Mouse (Mus musculus) E14TG2a.4 (cell line): ENCODE results near the gene Abtb2.
"Not testable (repeated sequence)": the region's sequence is repeated elsewhere in the genome, so short reads cannot be mapped to it uniquely, and the experiment has no call there.

Experiments used
- H3K27me3 ChIP-seq: 2 replicates; pipeline ENCODE4 v1.6.1; 2014; ENCODE audit warnings: low read length, control low read depth; ENCODE audit not compliant: insufficient read depth
- H3K36me3 ChIP-seq: 2 replicates; pipeline ENCODE4 v1.6.1; 2014; ENCODE audit warnings: low read length, control low read depth; ENCODE audit not compliant: insufficient read depth
- H3K4me1 ChIP-seq: replicated peaks from 2 replicates; pipeline ENCODE4 v1.6.1; 2014; ENCODE audit warnings: low read depth, low read length, control low read depth
- H3K4me3 ChIP-seq: replicated peaks from 2 replicates; pipeline ENCODE4 v1.5.1; 2014; ENCODE audit warnings: mild to moderate bottlenecking, low read length
- H3K9me3 ChIP-seq: 2 replicates; pipeline ENCODE4 v1.6.1; 2014; ENCODE audit warnings: low read length, control low read depth
- CTCF ChIP-seq: conservative IDR thresholded peaks from 2 replicates; pipeline ENCODE4 v1.5.1; 2014; ENCODE audit warnings: low read length
- NANOG ChIP-seq: IDR thresholded peaks from 2 replicates; pipeline ENCODE4 v1.6.1; 2014; ENCODE audit warnings: borderline replicate concordance, low read length, mixed read lengths
- POU5F1 ChIP-seq: IDR thresholded peaks from 2 replicates; pipeline ENCODE4 v1.6.1; 2014; ENCODE audit warnings: low read length, borderline replicate concordance

Gene Abtb2

GRCm38 (mm10) chr2:103565732-103566422 lies at the start of gene Abtb2:
TSS of gene Abtb2 (plus strand) at chr2:103566310.
- Histone ChIP-seq H3K36me3 (no peaks in the 10 kb centered on the region), H3K4me1 (peaks cover 20% of the 10 kb centered on the region), H3K27me3 (peaks cover 77% of the 10 kb centered on the region), H3K4me3 (peak within 1 kb of the TSS; percentile 82), H3K9me3 (no peaks in the 10 kb centered on the region)
- TF ChIP-seq NANOG = no peak

GRCm38 (mm10) chr2:103516472-103516871 lies 49.6 kb upstream of the Abtb2 start:
- Histone ChIP-seq H3K9me3 (no peaks in the 10 kb centered on the region), H3K36me3 (no peaks in the 10 kb centered on the region), H3K27me3 (no peaks in the 10 kb centered on the region), H3K4me3 (no peak overlapping the region), H3K4me1 (no peaks in the 10 kb centered on the region)
- no peak for TF ChIP-seq CTCF
- TF ChIP-seq NANOG = no peak
- no peak for TF ChIP-seq POU5F1

- TF ChIP-seq POU5F1 (no peak), CTCF (no peak), NANOG (no peak)
Measured at GRCm38 (mm10) chr2:103525596-103525995, 40.5 kb upstream of the Abtb2 start.

GRCm38 (mm10) chr2:103547132-103547531 lies 19.0 kb upstream of the Abtb2 start:
- H3K27me3 ChIP-seq = no peaks in the 10 kb centered on the region
- peaks cover 19% of the 10 kb centered on the region for H3K9me3 ChIP-seq
- TF ChIP-seq POU5F1 (no peak), CTCF (peak; percentile 57), NANOG (no peak)
- H3K4me1 ChIP-seq = no peaks in the 10 kb centered on the region
- H3K36me3 ChIP-seq = no peaks in the 10 kb centered on the region
- H3K4me3 ChIP-seq = no peak overlapping the region

More at GRCm38 (mm10) chr2:103525596-103525995, 40.5 kb upstream of the Abtb2 start:
- H3K4me1 ChIP-seq = no peaks in the 10 kb centered on the region
- H3K27me3 ChIP-seq = no peaks in the 10 kb centered on the region
- no peaks in the 10 kb centered on the region for H3K36me3 ChIP-seq
- H3K4me3 ChIP-seq = no peak overlapping the region
- H3K9me3 ChIP-seq = peaks cover 24% of the 10 kb centered on the region

GRCm38 (mm10) chr2:103550301-103550700 lies 15.8 kb upstream of the Abtb2 start:
- not testable (repeated sequence) for H3K4me3 ChIP-seq, H3K27me3 ChIP-seq, H3K36me3 ChIP-seq, H3K4me1 ChIP-seq
- peaks cover 19% of the 10 kb centered on the region for H3K9me3 ChIP-seq

GRCm38 (mm10) chr2:103554041-103554440 lies 12.1 kb upstream of the Abtb2 start:
- no peaks in the 10 kb centered on the region for H3K36me3 ChIP-seq
- TF ChIP-seq POU5F1 (no peak), CTCF (no peak), NANOG (no peak)
- peaks cover 32% of the 10 kb centered on the region for H3K9me3 ChIP-seq
- H3K4me1 ChIP-seq = 0 out of 2 replicates have a peak, but pooled peaks cover 5% of the 10 kb centered on the region
- no peaks in the 10 kb centered on the region for H3K27me3 ChIP-seq
- H3K4me3 ChIP-seq = no peak overlapping the region

GRCm38 (mm10) chr2:103556125-103556877 lies 9.8 kb upstream of the Abtb2 start:
- Histone ChIP-seq H3K9me3 (peaks cover 23% of the 10 kb centered on the region), H3K36me3 (no peaks in the 10 kb centered on the region), H3K27me3 (no peaks in the 10 kb centered on the region), H3K4me3 (no peak overlapping the region), H3K4me1 (0 out of 2 replicates have a peak, but pooled peaks cover 5% of the 10 kb centered on the region)
- TF ChIP-seq POU5F1 = no peak
- TF ChIP-seq NANOG = no peak
- no peak for TF ChIP-seq CTCF

- peaks cover 23% of the 10 kb centered on the region for H3K9me3 ChIP-seq
- TF ChIP-seq POU5F1 (no peak), CTCF (no peak), NANOG (no peak)
- no peak overlapping the region for H3K4me3 ChIP-seq
- peaks cover 12% of the 10 kb centered on the region for H3K4me1 ChIP-seq
- peaks cover 38% of the 10 kb centered on the region for H3K27me3 ChIP-seq
- no peaks in the 10 kb centered on the region for H3K36me3 ChIP-seq
Measured at GRCm38 (mm10) chr2:103560955-103561354, 5.2 kb upstream of the Abtb2 start.
